Mouse (Mus musculus) megakaryocyte, embryonic 14.5 days (primary cell): ENCODE measurements around the gene Tial1.

ENCODE experiments used
- FLI1 ChIP-seq: IDR thresholded peaks from 2 replicates; pipeline ENCODE4 v1.6.1; 2012; ENCODE audit warnings: low read length, inconsistent platforms, mixed read lengths
- GATA1 ChIP-seq: IDR thresholded peaks from 3 replicates; pipeline ENCODE4 v1.6.1; 2012; ENCODE audit warnings: mixed read lengths, low read length, inconsistent platforms, borderline replicate concordance

- no peak for TF ChIP-seq GATA1
- TF ChIP-seq FLI1: no peak
Observed at GRCm38 (mm10) chr7:128403988-128404387, 57.5 kb downstream of the Tial1 start.
